Mouse (Mus musculus) MEL (cell line): ENCODE measurements around the gene Ankmy2.
A peak's percentile ranks its signal among the peaks of the same experiment; 100 is the strongest.

ENCODE experiments used
- CTCF ChIP-seq, 3 experiments: IDR thresholded peaks in 2 of 3; conservative IDR thresholded peaks in 1 of 3; 2 replicates each; pipeline ENCODE4 v1.5.1; 2011 to 2012; ENCODE audit warnings: low read length in 3 of 3, low read depth in 2 of 3, mild to moderate bottlenecking in 2 of 3, improper control_type of control experiment in 1 of 3, inconsistent platforms in 1 of 3, mixed read lengths in 1 of 3, moderate library complexity in 1 of 3; ENCODE audit not compliant: control insufficient read depth in 1 of 3, insufficient read depth in 1 of 3, poor library complexity in 1 of 3, severe bottlenecking in 1 of 3
- GATA1 ChIP-seq: IDR thresholded peaks from 2 replicates; pipeline ENCODE4 v1.6.1; 2011; ENCODE audit warnings: low read depth, low read length, improper control_type of control experiment
- MYB ChIP-seq: IDR thresholded peaks from 2 replicates; pipeline ENCODE4 v1.6.1; 2011; ENCODE audit warnings: mild to moderate bottlenecking, low read depth, low read length, improper control_type of control experiment
- MYC ChIP-seq: IDR thresholded peaks from 2 replicates; pipeline ENCODE4 v1.6.1; 2011; ENCODE audit warnings: low read depth, mild to moderate bottlenecking, low read length, improper control_type of control experiment, moderate library complexity
- POLR2A ChIP-seq, 2 experiments: IDR thresholded peaks; 2 replicates each; pipeline ENCODE4 v1.6.1; 2011 to 2012; ENCODE audit warnings: low read length in 2 of 2, mild to moderate bottlenecking in 2 of 2, control low read depth in 1 of 2, improper control_type of control experiment in 1 of 2, low read depth in 1 of 2, moderate library complexity in 1 of 2; ENCODE audit not compliant: control insufficient read depth in 1 of 2, insufficient read depth in 1 of 2, poor library complexity in 1 of 2
- RAD21 ChIP-seq: IDR thresholded peaks from 2 replicates; pipeline ENCODE4 v1.6.1; 2011; ENCODE audit warnings: mild to moderate bottlenecking, low read depth, low read length, improper control_type of control experiment
- TAL1 ChIP-seq: IDR thresholded peaks from 2 replicates; pipeline ENCODE4 v1.6.1; 2012; ENCODE audit warnings: mild to moderate bottlenecking, inconsistent platforms, low read length, moderate library complexity, mixed read lengths
- ZNF384 ChIP-seq: IDR thresholded peaks from 2 replicates; pipeline ENCODE4 v1.6.1; 2012; ENCODE audit warnings: low read depth, mild to moderate bottlenecking, inconsistent platforms, low read length, improper control_type of control experiment

DNA sequence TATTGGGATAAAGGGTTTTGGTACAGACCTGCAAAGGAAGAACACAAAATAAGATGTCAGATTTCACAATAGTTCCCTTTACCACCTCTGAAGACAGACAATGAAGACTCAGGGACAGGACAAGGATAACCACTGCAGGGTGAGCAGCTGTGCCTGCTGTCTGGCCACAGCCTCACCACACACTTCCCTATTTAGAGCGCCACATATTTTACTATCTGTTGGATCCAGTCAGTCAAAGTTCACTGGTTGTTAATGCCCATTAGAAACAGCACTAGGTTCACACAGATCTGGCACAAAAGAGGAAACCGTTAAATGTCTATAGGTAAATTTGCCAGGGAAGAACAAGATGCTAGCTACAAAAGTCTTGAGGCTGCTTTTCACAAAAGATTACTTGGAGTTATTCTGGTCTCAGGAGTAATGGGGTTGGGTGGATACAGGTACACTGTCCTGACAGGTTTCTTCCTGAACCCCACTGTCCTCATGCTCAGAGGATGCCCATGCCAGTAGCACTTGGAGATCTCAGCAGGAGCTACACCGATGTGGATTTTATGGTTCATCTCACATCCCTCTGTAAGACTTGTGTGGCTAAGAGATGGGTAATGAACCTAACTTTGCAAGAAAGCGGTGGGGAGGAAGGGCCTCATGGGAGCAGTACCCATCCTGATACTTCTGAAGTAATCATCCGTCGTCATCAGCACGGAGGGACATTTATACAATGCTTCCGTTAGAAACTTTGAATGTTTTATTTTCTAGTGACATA is 57.7 kb downstream of the Ankmy2 start:
- TF ChIP-seq MYB: peak; percentile 36; the same call in 1 of the 2 replicates
- no peak for TF ChIP-seq MYC
- no peak for TF ChIP-seq CTCF (IDR thresholded peaks at IDR 0.05 in 2 of 3, conservative IDR thresholded peaks at IDR 0.05 in 1 of 3; ENCODE audit: control insufficient read depth in 1 of 3, insufficient read depth in 1 of 3, low read depth in 2 of 3, low read length in 3 of 3, poor library complexity in 1 of 3, severe bottlenecking in 1 of 3)
- TF ChIP-seq ZNF384: no peak
- TF ChIP-seq POLR2A (IDR thresholded peaks at IDR 0.05; ENCODE audit: control insufficient read depth in 1 of 2, insufficient read depth in 1 of 2, low read depth in 1 of 2, low read length in 2 of 2, poor library complexity in 1 of 2): no peak
- TF ChIP-seq GATA1: no peak
- no peak for TF ChIP-seq RAD21
- peak; percentile 51 for TF ChIP-seq TAL1
